Mouse (Mus musculus): Measurements from ENCODE around the gene G6pc2.

DNA sequence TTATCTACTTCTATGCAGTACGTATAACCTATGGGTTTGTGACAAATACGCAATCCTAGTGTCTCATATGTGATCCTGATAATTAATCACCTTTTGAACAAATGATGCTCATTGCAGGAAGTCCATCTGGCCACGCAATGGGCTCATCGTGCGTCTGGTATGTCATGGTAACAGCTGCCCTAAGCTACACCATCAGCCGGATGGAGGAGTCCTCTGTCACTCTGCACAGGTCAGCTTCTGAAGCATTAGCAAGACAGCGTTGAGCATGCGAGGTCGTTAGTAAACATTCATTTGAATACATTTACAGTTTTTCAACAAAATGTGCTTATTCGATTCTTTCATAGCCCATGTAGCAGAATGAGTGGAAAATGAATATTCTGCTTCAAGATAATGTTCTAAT lies 11.9 kb downstream of the G6pc2 start:
- TF ChIP-seq CTCF (IDR thresholded peaks at IDR 0.05; ENCODE audit: extremely low read depth, insufficient read depth, low read length): no peak
- no peak for TF ChIP-seq POLR2A (IDR thresholded peaks at IDR 0.05; ENCODE audit: extremely low read depth, insufficient read depth, low read length)

Measured in cortical plate, adult 2 months (tissue).